In genomic region chr17:12292356-12292755, GRCm38 (mm10) we compare ENCODE assay signal across 23 mouse cellular contexts.
"Had no signal": no experiment of that assay in that cellular context is flagged by ENCODE, and none has a peak within 500 bp of the region (broad histone marks: within the 10 kb centered on the region; RNA-seq: fewer than 3 reads in every experiment).

No protein-coding gene starts in this region.

- H3K9ac ChIP-seq: limb, embryonic 12.5 days; limb, embryonic 13.5 days; limb, embryonic 15.5 days; liver, embryonic 12.5 days; liver, embryonic 13.5 days; liver, embryonic 14.5 days; liver, embryonic 15.5 days; liver, postnatal 0 days; lung, embryonic 14.5 days; lung, embryonic 15.5 days; midbrain, embryonic 12.5 days; midbrain, embryonic 13.5 days; midbrain, embryonic 15.5 days; neural tube, embryonic 12.5 days had no signal

- H3K4me3 ChIP-seq: limb, embryonic 10.5 days; limb, embryonic 12.5 days; limb, embryonic 13.5 days; limb, embryonic 15.5 days; liver, embryonic 12.5 days; liver, embryonic 13.5 days; liver, embryonic 15.5 days; lung, embryonic 15.5 days; megakaryocyte, embryonic 14.5 days; midbrain, embryonic 12.5 days; midbrain, embryonic 13.5 days; midbrain, embryonic 15.5 days; myocyte; neural tube, embryonic 12.5 days had no signal

- H3K27ac ChIP-seq: limb, embryonic 10.5 days; limb, embryonic 12.5 days; limb, embryonic 13.5 days; limb, embryonic 15.5 days; liver, embryonic 12.5 days; liver, embryonic 13.5 days; liver, embryonic 14.5 days; liver, embryonic 15.5 days; lung, embryonic 15.5 days; macrophage; midbrain, embryonic 12.5 days; midbrain, embryonic 13.5 days; midbrain, embryonic 15.5 days; neural tube, embryonic 12.5 days had no signal

- H3K4me2 ChIP-seq: limb, embryonic 12.5 days; limb, embryonic 13.5 days; limb, embryonic 15.5 days; liver, embryonic 11.5 days; liver, embryonic 12.5 days; liver, embryonic 13.5 days; liver, embryonic 15.5 days; lung, embryonic 14.5 days; lung, embryonic 15.5 days; midbrain, embryonic 12.5 days; midbrain, embryonic 13.5 days; midbrain, embryonic 15.5 days; neural tube, embryonic 12.5 days had no signal

- DNase-seq: liver; liver, embryonic 13.5 days; liver, postnatal 0 days; lung, adult 2 months; midbrain, embryonic 14.5 days had no signal

- H3K27me3 ChIP-seq: limb, embryonic 12.5 days; limb, embryonic 13.5 days; limb, embryonic 15.5 days; liver, embryonic 12.5 days; liver, embryonic 13.5 days; liver, embryonic 15.5 days; lung, embryonic 15.5 days; megakaryocyte, embryonic 14.5 days; midbrain, embryonic 12.5 days; midbrain, embryonic 13.5 days; midbrain, embryonic 15.5 days; neural tube, embryonic 12.5 days had no signal

- H3K9me3 ChIP-seq: limb, embryonic 10.5 days; limb, embryonic 12.5 days; limb, embryonic 13.5 days; limb, embryonic 15.5 days; liver, embryonic 12.5 days; liver, embryonic 13.5 days; liver, embryonic 15.5 days; lung, embryonic 15.5 days; midbrain, embryonic 12.5 days; midbrain, embryonic 13.5 days; midbrain, embryonic 15.5 days; neural tube, embryonic 12.5 days had no signal

- H3K36me3 ChIP-seq: liver, embryonic 15.5 days; lung, embryonic 15.5 days; midbrain, embryonic 12.5 days; midbrain, embryonic 15.5 days; neural tube, embryonic 12.5 days had no signal

- ATAC-seq: liver, embryonic 12.5 days; liver, postnatal 0 days; midbrain, embryonic 15.5 days; midbrain, embryonic 16.5 days had no signal
